Mouse (Mus musculus) cortical plate, adult 2 months (tissue): Measurements from ENCODE around the gene Cog1.

Experiments used
- CTCF ChIP-seq: fragments of 200-500 bp; IDR thresholded peaks from 2 replicates; pipeline ENCODE4 v1.5.1; 2011; ENCODE audit warnings: mild to moderate bottlenecking, control low read depth, low read length; ENCODE audit not compliant: insufficient read depth; ENCODE audit errors: extremely low read depth
- POLR2A ChIP-seq: fragments of 200-500 bp; IDR thresholded peaks from 2 replicates; pipeline ENCODE4 v1.6.1; 2011; ENCODE audit warnings: mild to moderate bottlenecking, low read length, control low read depth; ENCODE audit not compliant: insufficient read depth; ENCODE audit errors: extremely low read depth

DNA sequence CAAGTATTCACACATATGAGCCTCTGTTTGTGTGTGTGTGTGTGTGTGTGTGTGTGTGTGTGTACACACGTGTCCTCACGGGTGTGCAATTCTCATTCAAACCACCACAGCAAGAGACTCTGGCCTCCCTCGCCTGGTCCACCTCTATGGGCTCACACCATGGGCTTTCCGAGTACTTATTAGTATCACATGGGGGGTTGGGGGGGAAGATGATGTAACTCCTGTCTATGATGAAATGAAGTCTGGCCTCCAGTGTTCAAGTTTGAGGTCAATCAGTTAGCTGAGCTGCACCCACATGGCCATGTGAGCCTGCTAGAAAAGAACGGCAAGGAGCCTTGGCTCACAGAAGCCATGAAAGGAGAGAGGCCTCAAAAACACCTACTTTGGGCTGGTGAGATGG is 15.6 kb upstream of the Cog1 start:
- TF ChIP-seq POLR2A = no peak
- TF ChIP-seq CTCF = no peak
